Mouse (Mus musculus): ENCODE results near the gene Arl8b.

- TF ChIP-seq CTCF (conservative IDR thresholded peaks at IDR 0.05; ENCODE audit: low read length) (no peak), POU5F1 (IDR thresholded peaks at IDR 0.05; ENCODE audit: borderline replicate concordance, low read length) (no peak), NANOG (IDR thresholded peaks at IDR 0.05; ENCODE audit: borderline replicate concordance, low read length) (no peak)
Observed at GRCm38 (mm10) chr6:108776274-108776673, 6.6 kb upstream of the Arl8b start.
